Mouse (Mus musculus) forelimb bud, embryonic 11.5 days (tissue): Measurements from ENCODE around the gene Gm6121.
"Not testable (repeated sequence)": the region's sequence is repeated elsewhere in the genome, so short reads cannot be mapped to it uniquely, and the experiment has no call there.

Source experiments
- DNase-seq: peaks from one replicate; pipeline ENCODE4 v3.0.0-alpha.2; 2012; ENCODE audit warnings: low read depth, low spot score

Gene Gm6121

DNA sequence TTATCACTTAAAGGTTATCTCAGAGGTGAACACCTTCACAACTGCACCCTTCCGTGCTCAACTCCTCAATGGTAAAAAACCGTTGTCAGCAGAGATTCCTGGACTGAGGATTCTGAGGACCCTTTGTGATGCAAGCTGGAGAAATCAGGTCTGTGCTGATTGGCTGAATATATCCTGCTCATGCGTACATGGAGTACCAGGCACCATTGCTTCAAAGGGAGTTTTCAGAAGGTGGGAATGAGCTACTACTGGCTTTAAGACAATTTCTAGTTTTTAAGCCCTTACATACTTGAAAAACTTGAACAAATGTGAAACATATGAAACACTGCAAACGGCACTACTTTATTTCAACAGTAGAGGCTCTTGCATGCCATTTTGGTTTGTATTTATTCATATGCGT lies at the start of gene Gm6121:
Gene Gm6121, minus strand, starts transcription at position 101 of the 400 bp plus-strand sequence.
- DNase-seq: not testable (repeated sequence)
